Mouse (Mus musculus) urinary bladder, postnatal 10 days (tissue): ENCODE measurements at regions not wholly inside any gene's neighbourhood (a gene's known extent, or its start where the extent isn't known, plus 50 kb on each side); places are given as distances from the start of the nearest gene placed in this dataset.
A peak's percentile ranks its signal among the peaks of the same experiment; 100 is the strongest.
"Not testable (repeated sequence)": the region's sequence is repeated elsewhere in the genome, so short reads cannot be mapped to it uniquely, and the experiment has no call there.

Experiments
- DNase-seq: peaks from one replicate; pipeline ENCODE4 v3.0.0; 2022; ENCODE audit warnings: low spot score

GRCm38 (mm10) chr9:116426269-116426999 lies 251.3 kb upstream of the Tgfbr2 start:
- DNase-seq = peak; percentile 31

DNA sequence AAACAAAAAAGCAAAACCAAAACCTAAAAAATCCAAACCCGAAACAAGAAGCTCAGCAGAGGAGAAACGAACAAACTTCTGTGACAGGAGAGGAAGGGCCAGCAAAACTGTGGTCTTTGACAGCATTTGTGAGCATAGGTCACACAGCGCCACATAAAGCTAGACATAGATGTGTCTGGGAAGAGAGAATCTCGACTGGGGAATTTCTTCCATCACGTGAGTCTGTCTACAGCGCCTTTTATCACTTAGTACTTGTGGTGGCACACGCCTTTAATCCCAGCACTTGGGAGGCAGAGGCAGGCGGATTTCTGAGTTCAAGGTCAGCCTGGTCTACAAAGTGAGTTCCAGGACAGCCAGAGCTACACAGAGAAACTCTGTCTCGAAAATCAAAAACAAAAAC lies 250.2 kb upstream of the Tgfbr2 start:
- DNase-seq = not testable (repeated sequence)

- DNase-seq = no peak
These were observed 239.9 kb upstream of the Tgfbr2 start for GRCm38 (mm10) chr9:116415021-116415420.

DNA sequence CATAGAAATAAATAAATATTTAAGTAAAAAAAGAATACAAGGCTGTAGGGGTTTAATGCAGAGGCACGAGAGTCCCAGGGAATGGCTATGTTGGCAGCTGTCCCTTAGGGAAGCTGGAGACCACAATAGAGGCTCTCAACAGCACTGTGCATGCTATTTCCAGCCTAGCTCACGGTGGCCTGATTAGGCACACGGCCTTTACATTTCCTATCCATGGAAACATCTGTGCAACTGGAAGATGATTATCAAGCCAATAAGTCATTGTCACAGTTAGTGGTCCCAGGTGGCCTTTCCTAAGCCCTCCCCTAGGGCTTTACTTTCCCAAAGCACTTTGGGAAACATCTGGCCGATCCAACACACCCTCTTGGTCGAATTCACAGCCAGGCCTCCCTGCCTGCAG lies 235.9 kb upstream of the Tgfbr2 start:
- DNase-seq = no peak

DNA sequence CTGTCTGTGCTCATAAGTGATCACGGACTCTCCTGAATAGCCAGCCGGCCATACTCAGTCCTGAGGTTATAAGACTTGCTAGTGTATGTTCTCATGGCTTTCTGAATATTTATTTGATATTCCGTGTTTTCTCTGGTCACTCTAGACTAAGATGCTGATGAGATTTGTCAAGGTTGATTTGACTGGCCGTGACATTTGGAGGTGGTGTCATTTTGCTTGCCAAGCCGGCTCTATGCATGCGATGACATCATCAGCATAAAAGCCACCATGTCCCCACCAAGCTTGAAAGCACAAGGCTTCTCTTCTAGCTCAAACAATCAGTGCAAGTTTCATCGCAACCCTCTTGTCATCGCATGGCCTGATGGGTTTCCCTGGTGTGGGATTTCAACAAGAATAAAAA lies 235.3 kb upstream of the Tgfbr2 start:
- DNase-seq = no peak

DNA sequence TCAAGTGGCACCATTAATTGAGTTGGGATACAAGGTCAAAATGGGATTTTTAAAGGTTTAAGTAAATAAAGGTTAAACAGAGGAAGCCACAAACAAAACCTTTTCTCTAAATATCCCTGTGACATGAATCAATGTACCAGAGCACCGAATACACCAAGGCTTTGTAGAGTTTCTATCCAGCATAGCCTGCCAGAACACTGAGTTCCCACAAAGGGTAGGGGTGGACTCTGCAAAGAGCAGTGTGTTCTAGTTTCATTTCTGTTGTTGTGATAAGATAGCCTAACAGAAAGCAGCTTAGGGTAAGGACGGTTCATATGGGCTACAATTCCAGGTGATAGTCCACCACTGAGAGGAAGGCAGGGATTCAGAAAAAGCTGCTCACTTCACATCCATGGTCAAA lies 233.0 kb upstream of the Tgfbr2 start:
- DNase-seq = no peak

- DNase-seq = no peak
These were observed 229.9 kb upstream of the Tgfbr2 start for GRCm38 (mm10) chr9:116405051-116405450.

DNA sequence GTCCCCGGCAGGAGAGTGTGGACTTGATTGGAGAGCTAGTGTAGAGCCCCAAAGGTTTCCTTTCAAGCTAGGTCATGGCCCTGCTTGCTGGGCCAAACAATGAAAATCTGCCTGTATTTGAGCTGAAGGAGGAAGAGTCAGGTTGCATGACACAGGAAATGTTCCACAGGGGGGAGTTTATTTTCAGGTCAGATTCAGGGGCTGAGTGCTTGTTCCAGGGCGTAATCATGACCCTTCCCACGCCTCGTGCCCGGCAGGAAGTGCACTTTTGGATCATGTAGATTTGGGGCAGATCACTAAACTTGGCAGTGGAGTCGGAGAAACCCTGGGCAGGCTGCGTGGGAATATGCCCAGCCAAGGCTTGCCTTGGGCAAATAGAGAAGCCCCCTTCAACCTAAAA lies 226.7 kb upstream of the Tgfbr2 start:
- no peak for DNase-seq

DNA sequence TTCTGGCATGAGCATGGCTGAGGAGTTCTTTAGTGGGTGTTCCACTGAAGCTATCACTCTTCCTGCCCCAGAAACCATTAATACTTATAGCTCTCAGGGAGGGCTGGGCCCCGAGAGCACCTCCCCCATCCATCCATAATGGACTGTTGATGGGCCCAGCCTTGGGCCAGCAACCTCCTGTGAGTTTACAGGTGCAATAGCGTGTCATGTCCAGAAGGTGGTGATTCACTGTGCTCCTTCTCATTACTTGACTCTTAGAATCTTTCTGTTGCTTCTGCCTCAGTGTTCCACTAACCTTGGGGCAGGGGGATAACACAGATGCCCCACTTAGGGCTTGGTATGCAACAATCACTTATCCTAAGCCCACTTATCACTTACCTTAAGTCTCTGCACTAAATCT lies 225.1 kb upstream of the Tgfbr2 start:
- DNase-seq = no peak

DNA sequence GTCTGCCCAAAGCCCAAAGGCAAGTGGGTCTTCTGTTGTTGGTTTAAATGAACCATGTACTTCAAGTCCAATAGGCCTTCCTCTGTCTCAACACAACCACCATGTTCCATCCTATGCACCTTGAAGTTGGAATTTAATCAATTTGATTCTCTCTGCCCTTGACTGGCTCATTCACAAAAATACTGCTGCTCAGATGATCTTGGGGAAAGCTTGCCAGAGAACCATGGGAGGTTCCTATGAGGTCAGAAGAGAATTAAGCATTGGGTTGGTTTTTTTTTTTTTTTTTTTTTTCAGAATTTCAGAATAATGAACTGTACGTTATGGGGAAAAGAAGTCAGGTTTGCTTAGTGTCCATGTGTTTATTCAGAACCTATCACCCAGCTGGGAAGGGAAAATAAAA lies 224.1 kb upstream of the Tgfbr2 start:
- no peak for DNase-seq

DNA sequence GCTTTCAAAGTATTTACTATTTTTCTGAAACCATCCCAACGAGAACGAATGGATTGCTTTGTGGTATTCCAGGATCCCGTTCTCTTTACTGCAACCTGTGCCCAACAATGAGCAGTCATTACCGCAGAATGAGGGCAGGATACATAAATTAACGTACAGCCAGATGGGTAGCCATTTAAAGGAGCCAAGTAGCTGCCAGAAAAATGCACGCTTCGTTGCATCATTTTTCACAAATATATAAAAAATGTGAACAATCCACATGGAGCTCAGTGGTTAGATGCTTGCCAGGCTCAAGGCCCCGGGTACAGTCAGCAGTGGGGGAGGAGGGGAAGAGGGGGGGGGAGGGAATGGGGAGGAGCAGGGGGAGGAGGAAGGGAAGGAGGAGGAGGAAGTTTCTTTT lies 217.1 kb upstream of the Tgfbr2 start:
- no peak for DNase-seq

DNA sequence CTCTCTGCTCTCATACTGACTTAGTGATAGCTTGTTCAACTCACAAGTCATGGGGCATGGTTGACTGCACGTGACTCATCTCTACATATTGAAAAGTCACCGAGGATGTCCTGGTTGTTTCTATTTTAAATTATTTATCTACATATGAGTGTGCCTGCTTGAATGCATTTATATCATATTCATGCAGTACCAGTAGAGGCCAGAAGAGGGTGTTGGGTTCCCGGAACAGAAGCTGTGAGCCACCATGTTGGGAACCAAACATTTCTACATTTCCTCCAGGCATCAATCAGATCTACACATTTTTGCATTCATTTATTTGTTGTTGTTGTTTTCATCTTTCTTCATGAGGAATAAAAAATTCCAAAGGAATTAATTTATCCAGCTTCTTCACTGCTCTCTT lies 214.6 kb upstream of the Tgfbr2 start:
- DNase-seq = no peak

GRCm38 (mm10) chr9:116388863-116389262 lies 213.7 kb upstream of the Tgfbr2 start:
- no peak for DNase-seq

GRCm38 (mm10) chr9:116388025-116388424 lies 212.9 kb upstream of the Tgfbr2 start:
- no peak for DNase-seq

DNA sequence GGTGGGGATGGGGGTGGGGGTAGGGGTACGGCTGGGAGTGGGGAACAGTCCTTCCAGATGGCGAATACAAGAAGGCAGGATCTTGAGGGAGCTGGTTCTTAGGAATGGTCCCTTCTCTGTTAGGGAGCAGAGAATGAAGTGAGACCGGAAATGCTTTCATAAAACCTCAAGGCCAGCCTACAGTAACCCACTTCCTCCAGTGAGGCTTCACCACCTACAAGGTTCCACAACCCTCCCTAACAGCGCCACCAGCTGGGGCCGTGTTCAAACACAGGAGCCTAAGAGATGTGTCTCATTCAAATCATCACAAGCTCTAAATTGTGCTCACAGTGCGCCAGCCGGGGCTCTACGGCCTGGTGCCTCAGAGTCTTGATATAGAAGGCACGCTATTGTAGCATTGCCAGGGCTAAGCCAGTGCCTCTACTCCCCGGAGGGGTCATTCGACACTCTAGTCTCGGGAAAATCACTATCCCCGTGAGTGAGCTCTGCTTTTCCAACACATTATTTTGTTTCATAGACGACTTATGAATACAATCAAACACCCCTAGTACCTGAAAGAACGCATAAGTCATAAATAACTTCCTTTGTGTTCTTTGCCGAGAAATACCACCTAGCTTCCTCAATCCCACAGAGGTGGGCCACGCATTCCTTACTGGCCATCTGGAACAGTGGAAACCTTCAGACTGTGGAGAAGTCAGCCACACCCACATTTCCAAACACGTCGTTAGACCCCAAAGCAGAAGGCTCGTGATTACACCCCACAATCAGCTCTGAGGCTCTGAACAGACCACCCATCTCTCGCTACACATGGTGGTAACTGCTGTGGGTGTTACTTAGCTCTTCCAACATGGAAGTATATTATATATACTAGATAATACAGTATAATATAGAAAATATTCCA lies 209.3 kb upstream of the Tgfbr2 start:
- DNase-seq = peak; percentile 49

DNA sequence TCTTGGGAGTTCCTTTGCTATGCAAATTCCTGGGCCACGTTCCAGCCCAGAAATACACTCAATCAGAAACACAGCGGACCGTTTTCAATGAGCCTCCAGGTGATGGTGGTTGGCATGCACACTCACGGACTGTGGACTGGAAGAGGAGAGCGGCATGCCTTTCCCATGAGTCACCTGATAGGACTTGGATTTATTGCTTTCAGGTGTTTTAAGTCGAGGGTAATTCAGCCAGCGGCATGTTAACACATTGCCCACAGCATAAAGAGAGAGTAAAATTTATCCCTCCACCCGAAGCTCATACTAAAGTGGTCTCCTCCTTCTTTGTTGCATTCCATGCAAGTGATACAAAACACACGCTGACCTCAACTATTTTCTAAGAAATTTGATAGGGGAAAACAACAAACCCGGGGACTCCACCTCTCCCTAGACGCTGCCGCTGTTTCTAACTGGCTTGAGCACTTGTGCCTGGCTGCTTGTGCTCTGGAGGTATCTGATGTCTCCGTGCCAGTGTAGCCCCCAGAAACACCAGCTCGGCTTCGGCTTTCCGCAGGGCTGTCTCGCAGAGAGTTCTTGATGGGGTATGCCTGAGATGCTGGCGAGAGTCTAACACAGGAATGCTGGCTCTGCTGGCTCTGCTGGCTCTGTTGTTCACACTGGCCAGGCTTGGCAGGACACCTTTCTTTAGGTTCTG lies 208.4 kb upstream of the Tgfbr2 start:
- DNase-seq = no peak

DNA sequence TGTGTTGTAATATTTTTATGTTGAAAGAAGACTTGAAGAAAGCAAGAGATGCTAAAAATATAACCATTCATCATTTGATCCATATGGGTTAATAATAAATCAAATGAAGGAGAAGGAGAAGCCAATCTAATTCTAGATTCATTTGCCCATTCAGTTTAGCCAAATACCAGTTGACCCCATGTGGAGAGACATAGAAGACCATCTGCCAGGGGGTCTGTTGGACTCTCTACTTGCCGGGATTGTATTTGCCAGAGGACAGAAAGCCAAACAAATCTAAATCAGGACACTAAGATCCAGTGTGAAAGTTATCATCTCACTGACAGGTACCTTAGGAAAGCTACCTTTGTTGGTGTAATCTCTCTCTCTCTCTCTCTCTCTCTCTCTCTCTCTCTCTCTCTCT lies 202.5 kb upstream of the Tgfbr2 start:
- no peak for DNase-seq

GRCm38 (mm10) chr9:116375658-116376357 lies 200.6 kb upstream of the Tgfbr2 start:
- no peak for DNase-seq

- no peak for DNase-seq
These were observed 199.2 kb upstream of the Tgfbr2 start for GRCm38 (mm10) chr9:116374343-116374742.

DNA sequence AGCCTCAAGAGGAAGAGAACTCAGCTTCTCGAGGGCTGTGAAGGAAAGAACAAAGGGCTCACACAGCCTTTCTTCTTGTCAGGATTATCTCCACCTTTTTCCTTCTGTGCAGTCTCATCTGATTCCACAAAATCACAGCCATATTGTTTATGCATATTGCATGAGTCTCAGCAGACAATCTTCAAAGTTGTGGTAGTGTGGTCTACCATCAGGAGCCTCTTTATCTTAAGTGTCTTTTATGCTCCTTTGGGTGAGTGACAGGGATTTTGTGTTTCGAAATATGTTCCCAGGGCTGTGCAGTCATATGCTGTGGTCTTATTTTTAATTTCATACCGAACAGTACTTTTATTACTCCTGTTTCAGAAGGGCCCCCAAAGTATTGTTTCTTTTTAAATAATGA lies 198.2 kb upstream of the Tgfbr2 start:
- no peak for DNase-seq

DNA sequence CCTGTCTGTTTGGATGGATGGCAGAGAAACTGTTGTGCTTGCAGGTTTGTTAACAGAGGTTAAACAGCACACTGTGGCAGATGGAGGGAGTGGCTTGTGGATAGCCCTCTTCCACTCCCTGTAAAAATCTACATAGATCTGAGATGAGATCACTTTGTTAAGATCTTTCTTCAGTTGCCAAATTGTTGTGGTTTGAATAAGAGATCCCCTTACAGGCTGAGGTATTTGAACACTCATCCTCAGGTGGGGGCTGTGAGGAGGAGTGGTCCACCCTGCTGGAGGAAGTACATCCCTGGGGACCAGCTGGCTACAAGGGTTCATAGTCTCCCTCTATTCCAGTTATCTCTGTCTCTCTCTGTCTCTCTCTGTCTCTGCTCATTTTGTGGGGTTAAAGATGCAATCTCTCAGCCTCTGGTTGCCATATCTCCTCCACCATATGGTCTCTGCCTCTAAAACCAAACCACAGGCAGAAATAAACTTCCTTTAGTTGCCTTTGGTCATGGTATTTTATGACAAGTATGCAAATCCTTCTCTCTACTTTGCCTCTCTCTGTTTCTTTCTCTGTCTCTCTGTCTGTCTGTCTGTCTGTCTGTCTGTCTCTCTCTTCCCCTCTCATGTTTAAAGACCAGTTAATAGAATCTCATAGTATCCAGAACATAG lies 194.0 kb upstream of the Tgfbr2 start:
- no peak for DNase-seq

DNA sequence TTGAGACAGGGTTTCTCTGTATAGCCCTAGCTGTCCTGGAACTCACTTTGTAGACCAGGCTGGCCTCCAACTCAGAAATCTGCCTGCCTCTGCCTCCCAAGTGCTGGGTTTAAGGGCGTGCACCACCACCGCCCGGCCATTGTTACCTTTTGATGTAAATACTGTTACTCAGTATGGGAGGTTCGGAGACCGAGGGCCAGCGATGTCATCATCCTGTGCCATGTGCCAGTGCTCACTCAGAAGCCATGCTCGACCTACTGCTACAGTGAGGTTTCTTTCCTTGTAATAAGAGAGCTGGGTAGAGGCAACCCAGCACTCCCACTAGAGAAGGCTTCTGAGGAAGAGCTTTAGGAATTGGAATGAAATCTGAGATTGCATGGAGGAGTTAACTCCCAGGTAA lies 191.6 kb upstream of the Tgfbr2 start:
- no peak for DNase-seq
